10 mouse cellular contexts compared by ENCODE assay signal in the genomic region with DNA sequence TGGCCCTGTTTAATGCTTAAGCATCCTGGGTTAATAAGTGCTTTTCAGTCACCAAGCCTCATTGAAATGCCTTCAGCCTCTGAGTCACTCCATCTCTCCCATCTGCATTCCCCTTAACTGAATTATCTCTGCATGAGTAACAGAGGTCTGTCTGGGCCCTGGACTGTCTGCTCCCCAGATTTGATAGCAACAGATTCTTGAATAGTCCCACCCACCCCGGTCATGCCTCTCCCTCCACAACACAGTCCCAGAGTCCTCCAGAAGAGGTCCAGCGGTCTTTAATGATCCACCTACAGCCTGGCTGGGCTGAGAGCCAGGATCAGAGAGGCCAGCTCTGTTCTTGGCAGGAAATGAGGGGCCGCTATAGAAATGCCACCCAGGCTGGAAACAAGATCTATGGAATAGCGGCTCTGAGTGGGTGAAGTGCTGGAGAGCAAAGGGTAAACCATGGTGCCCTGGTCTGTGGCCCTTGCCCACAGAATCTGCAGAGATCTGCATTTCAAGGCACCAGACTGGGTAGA.
DNase-seq lines count a peak whose midpoint lies in the region; ATAC-seq lines count a peak whose summit lies in the region.
"Had no signal": no experiment of that assay in that cellular context is flagged by ENCODE, and none has a peak within 500 bp of the region (broad histone marks: within the 10 kb centered on the region; RNA-seq: fewer than 3 reads in every experiment).

No protein-coding gene starts in this region.

- H3K9me3 ChIP-seq in embryonic facial prominence, embryonic 14.5 days (ENCODE audit: control insufficient read depth, low read length), result no peaks in the 10 kb centered on the region
- H3K9me3 ChIP-seq in embryonic facial prominence, embryonic 10.5 days, result no peaks in the 10 kb centered on the region
- H3K9me3 ChIP-seq in neural tube, embryonic 13.5 days, result no peaks in the 10 kb centered on the region

- 27% methylated on average over 4 of the region's 4 CpGs for WGBS in embryonic facial prominence, embryonic 14.5 days
- 74% methylated on average over 4 of the region's 4 CpGs for WGBS in embryonic facial prominence, embryonic 10.5 days
- 31% methylated on average over 4 of the region's 4 CpGs for WGBS in neural tube, embryonic 13.5 days

- H3K36me3 ChIP-seq in embryonic facial prominence, embryonic 14.5 days (ENCODE audit: control insufficient read depth, insufficient read depth, low read length), result no peaks in the 10 kb centered on the region
- no peaks in the 10 kb centered on the region for H3K36me3 ChIP-seq in embryonic facial prominence, embryonic 10.5 days (replicated peaks)
- no peaks in the 10 kb centered on the region for H3K36me3 ChIP-seq in neural tube, embryonic 13.5 days

- peak; percentile 76 for ATAC-seq in embryonic facial prominence, embryonic 14.5 days (ENCODE audit: low read depth)
- ATAC-seq in neural tube, embryonic 13.5 days (ENCODE audit: low read depth), result peak; percentile 69; the same call in 1 of the 2 replicates

- no peak overlapping the region for H3K4me2 ChIP-seq in embryonic facial prominence, embryonic 14.5 days (ENCODE audit: low read depth, low read length)
- no peak overlapping the region for H3K4me2 ChIP-seq in neural tube, embryonic 13.5 days

- H3K4me1 ChIP-seq in embryonic facial prominence, embryonic 14.5 days (ENCODE audit: control insufficient read depth, insufficient read depth, low read length), result peaks cover 32% of the 10 kb centered on the region
- H3K4me1 ChIP-seq in embryonic facial prominence, embryonic 10.5 days, result peaks cover 21% of the 10 kb centered on the region
- peaks cover 40% of the 10 kb centered on the region for H3K4me1 ChIP-seq in neural tube, embryonic 13.5 days (replicated peaks)

- peak; percentile 79 for DNase-seq in embryonic facial prominence, embryonic 14.5 days (ENCODE audit: low spot score)
- no peak for DNase-seq in embryonic facial prominence, embryonic 10.5 days (ENCODE audit: low spot score)
- DNase-seq in neural tube, embryonic 10.5 days (ENCODE audit: extremely low spot score, low spot score), result no peak
- DNase-seq in kidney, postnatal 10 days, result peak; percentile 80
- DNase-seq in frontal cortex, postnatal 25 days (ENCODE audit: low spot score in 2 of 2), result no peak
- DNase-seq in spleen, postnatal 4 days (ENCODE audit: low spot score in 2 of 2), result no peak
- DNase-seq in natural killer cell, adult 2 months (ENCODE audit: low spot score in 2 of 2), result no peak

- H3K4me3 ChIP-seq in embryonic facial prominence, embryonic 14.5 days (ENCODE audit: low read depth, low read length), result no peak overlapping the region
- no peak overlapping the region for H3K4me3 ChIP-seq in embryonic facial prominence, embryonic 10.5 days
- H3K4me3 ChIP-seq in neural tube, embryonic 13.5 days, result no peak overlapping the region
- H3K4me3 ChIP-seq: erythroblast, embryonic 14.5 days had no signal

- H3K9ac ChIP-seq in embryonic facial prominence, embryonic 14.5 days (ENCODE audit: low read depth, low read length), result no peak overlapping the region
- no peak overlapping the region for H3K9ac ChIP-seq in neural tube, embryonic 13.5 days

- no peak overlapping the region; the same call in 1 of the 2 replicates for H3K27ac ChIP-seq in embryonic facial prominence, embryonic 14.5 days (replicated peaks; ENCODE audit: low read depth, low read length)
- no peak overlapping the region for H3K27ac ChIP-seq in embryonic facial prominence, embryonic 10.5 days (replicated peaks)
- no peak overlapping the region for H3K27ac ChIP-seq in neural tube, embryonic 13.5 days (replicated peaks)

- no peaks in the 10 kb centered on the region for H3K27me3 ChIP-seq in embryonic facial prominence, embryonic 14.5 days (replicated peaks; ENCODE audit: control insufficient read depth, insufficient read depth, low read length)
- H3K27me3 ChIP-seq in embryonic facial prominence, embryonic 10.5 days (replicated peaks; ENCODE audit: low read depth, poor library complexity, severe bottlenecking), result no peaks in the 10 kb centered on the region
- H3K27me3 ChIP-seq in neural tube, embryonic 13.5 days, result no peaks in the 10 kb centered on the region
- H3K27me3 ChIP-seq: CH12.LX had no signal

Comparison
In these comparisons a context has a peak if more than half of its experiments do, and no peak if none do; other contexts are left out.
1. DNase-seq: peak in embryonic facial prominence, embryonic 14.5 days (single experiment) and kidney, postnatal 10 days (single experiment); none in embryonic facial prominence, embryonic 10.5 days (single experiment), neural tube, embryonic 10.5 days (single experiment), frontal cortex, postnatal 25 days (0 of 2), spleen, postnatal 4 days (0 of 2) and natural killer cell, adult 2 months (0 of 2).